Mouse (Mus musculus) olfactory bulb, adult 2 months (tissue): Measurements from ENCODE around the gene Pip4k2c. TPM values are rescaled to one million over a fixed set of nuclear protein-coding genes. Genes with fewer than 3 reads are reported as not detected.

Experiments used
- H3K27ac ChIP-seq: fragments of 200-500 bp; 2 replicates; pipeline ENCODE4 v1.5.1; 2012; ENCODE audit warnings: low read depth, low read length; ENCODE audit not compliant: insufficient read depth
- H3K4me1 ChIP-seq: fragments of 200-500 bp; 2 replicates; pipeline ENCODE4 v1.6.1; 2012; ENCODE audit warnings: low read length; ENCODE audit not compliant: control insufficient read depth, insufficient read depth
- H3K4me3 ChIP-seq: fragments of 200-500 bp; 2 replicates; pipeline ENCODE4 v1.5.1; 2012; ENCODE audit warnings: mild to moderate bottlenecking, low read depth, low read length, moderate library complexity; ENCODE audit not compliant: insufficient read depth
- CTCF ChIP-seq: fragments of 200-500 bp; IDR thresholded peaks from 2 replicates; pipeline ENCODE4 v1.5.1; 2012; ENCODE audit warnings: low read depth, mild to moderate bottlenecking, low read length, moderate library complexity; ENCODE audit not compliant: insufficient read depth
- POLR2A ChIP-seq: fragments of 200-500 bp; IDR thresholded peaks from 2 replicates; pipeline ENCODE4 v1.6.1; 2012; ENCODE audit warnings: mild to moderate bottlenecking, low read depth, low read length, moderate library complexity; ENCODE audit not compliant: insufficient read depth
- WGBS: fragments of 180-500 bp; shearing (Covaris S2); methylation state at CpG from one replicate; pipeline ENCODE4 v1.1.7; 2018; 5-methylcytosine and 5-hydroxymethylcytosine counted together
- polyA plus RNA-seq: library from polyadenylated mRNA; stranded (reverse); fragments of >200 nt; gene quantifications from 2 replicates; pipeline ENCODE4 v1.2.4, GENCODE M21; 2012; ENCODE audit warnings: low replicate concordance; ENCODE audit not compliant: missing spikeins, insufficient read depth, insufficient read length

Pip4k2c gene
- polyA plus RNA-seq, 1 experiment: 102 TPM

- Histone ChIP-seq H3K4me1 (peaks cover 30% of the 10 kb centered on the region), H3K27ac (no peak overlapping the region), H3K4me3 (peak overlapping the region; percentile 35)
- TF ChIP-seq CTCF (peak; percentile 64), POLR2A (no peak)
- under 1% methylated on average over 23 of the region's 23 CpGs for WGBS
Observed at GRCm38 (mm10) chr10:127177719-127178118, 33.7 kb downstream of the Pip4k2c start.

GRCm38 (mm10) chr10:127177235-127177634 is 34.1 kb downstream of the Pip4k2c start:
- Histone ChIP-seq H3K27ac (no peak overlapping the region), H3K4me1 (peaks cover 30% of the 10 kb centered on the region), H3K4me3 (no peak overlapping the region)
- TF ChIP-seq POLR2A: no peak
- no peak for TF ChIP-seq CTCF
- 27% methylated on average over 9 of the region's 9 CpGs for WGBS

- H3K27ac ChIP-seq: no peak overlapping the region
- WGBS: 27% methylated on average over 7 of the region's 7 CpGs
- H3K4me1 ChIP-seq: peaks cover 30% of the 10 kb centered on the region
- no peak overlapping the region for H3K4me3 ChIP-seq
- TF ChIP-seq POLR2A (no peak), CTCF (no peak)
Observed at GRCm38 (mm10) chr10:127176756-127177155, 34.6 kb downstream of the Pip4k2c start.

- WGBS: 40% methylated on average over 3 of the region's 3 CpGs
- H3K4me1 ChIP-seq: peaks cover 30% of the 10 kb centered on the region
- TF ChIP-seq POLR2A (no peak), CTCF (no peak)
- no peak overlapping the region for H3K4me3 ChIP-seq
- no peak overlapping the region for H3K27ac ChIP-seq
Observed at GRCm38 (mm10) chr10:127176228-127176627, 35.2 kb downstream of the Pip4k2c start.

- TF ChIP-seq POLR2A: no peak
- no peak for TF ChIP-seq CTCF
- 88% methylated on average over 7 of the region's 7 CpGs for WGBS
- Histone ChIP-seq H3K27ac (no peak overlapping the region), H3K4me1 (peaks cover 26% of the 10 kb centered on the region), H3K4me3 (no peak overlapping the region)
Observed at GRCm38 (mm10) chr10:127174170-127174569, 37.2 kb downstream of the Pip4k2c start.

- Histone ChIP-seq H3K4me3 (no peak overlapping the region), H3K27ac (no peak overlapping the region), H3K4me1 (peaks cover 20% of the 10 kb centered on the region)
- TF ChIP-seq POLR2A (no peak), CTCF (no peak)
- 83% methylated on average over 16 of the region's 16 CpGs for WGBS
Observed at GRCm38 (mm10) chr10:127173148-127174065, 38.0 kb downstream of the Pip4k2c start.

GRCm38 (mm10) chr10:127171631-127172200 is 39.7 kb downstream of the Pip4k2c start:
- 89% methylated on average over 15 of the region's 15 CpGs for WGBS
- Histone ChIP-seq H3K4me1 (peaks cover 20% of the 10 kb centered on the region), H3K4me3 (no peak overlapping the region), H3K27ac (no peak overlapping the region)
- TF ChIP-seq CTCF (no peak), POLR2A (no peak)

GRCm38 (mm10) chr10:127170837-127171272 is 40.5 kb downstream of the Pip4k2c start:
- H3K4me3 ChIP-seq: peak overlapping the region; percentile 12
- WGBS: 4% methylated on average over 29 of the region's 29 CpGs
- no peak for TF ChIP-seq POLR2A
- TF ChIP-seq CTCF: peak; percentile 97

GRCm38 (mm10) chr10:127170002-127170401 is 41.4 kb downstream of the Pip4k2c start:
- no peak overlapping the region for H3K4me3 ChIP-seq
- H3K4me1 ChIP-seq: peaks cover 23% of the 10 kb centered on the region
- TF ChIP-seq POLR2A (no peak), CTCF (no peak)
- H3K27ac ChIP-seq: no peak overlapping the region
- WGBS: 31% methylated on average over 22 of the region's 22 CpGs

More at GRCm38 (mm10) chr10:127170837-127171272, 40.5 kb downstream of the Pip4k2c start:
- peaks cover 23% of the 10 kb centered on the region for H3K4me1 ChIP-seq
- H3K27ac ChIP-seq: no peak overlapping the region
